Mouse (Mus musculus) heart, adult 8-10 months (tissue): ENCODE results near the gene Rasef. TPM values are rescaled to one million over a fixed set of nuclear protein-coding genes. Genes with fewer than 3 reads are reported as not detected.
"Not testable (repeated sequence)": the region's sequence is repeated elsewhere in the genome, so short reads cannot be mapped to it uniquely, and the experiment has no call there.

Experiments
- DNase-seq: peaks from one replicate; pipeline ENCODE4 v3.0.0; 2022; ENCODE audit warnings: low spot score
- total RNA-seq, 4 experiments: library from RNA; stranded (reverse); gene quantifications; 2 replicates each; pipeline ENCODE4 v1.2.4; 2022

Gene Rasef
- 1 to 10 TPM in 1 of 4 experiments, under 1 TPM in 3; 0.69 to 1.1 (median 0.76) TPM for total RNA-seq

- DNase-seq: no peak
Measured at GRCm38 (mm10) chr4:73790260-73791185, at the start of gene Rasef. Rasef (minus strand) TSS chr4:73790994.

DNA sequence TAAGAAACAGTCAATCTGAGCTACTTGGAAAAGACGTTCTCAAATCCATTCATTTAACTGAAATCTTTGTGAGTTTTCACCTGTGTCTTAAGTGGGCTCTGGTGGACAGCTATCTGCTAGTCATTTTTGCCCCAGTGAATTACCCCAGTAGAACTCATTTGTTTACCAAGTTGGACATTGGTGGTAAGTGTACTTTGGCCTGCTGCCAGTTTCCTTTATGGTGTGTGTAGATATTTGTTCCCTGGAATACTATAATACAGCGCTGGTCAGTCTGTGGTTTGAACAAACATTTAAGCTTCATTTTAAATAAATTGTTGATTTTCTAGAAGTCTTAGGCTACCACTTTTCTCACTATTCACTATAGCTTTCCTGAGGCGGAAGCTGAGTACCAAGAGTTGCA, 35.8 kb upstream of the Rasef start:
- DNase-seq: no peak

DNA sequence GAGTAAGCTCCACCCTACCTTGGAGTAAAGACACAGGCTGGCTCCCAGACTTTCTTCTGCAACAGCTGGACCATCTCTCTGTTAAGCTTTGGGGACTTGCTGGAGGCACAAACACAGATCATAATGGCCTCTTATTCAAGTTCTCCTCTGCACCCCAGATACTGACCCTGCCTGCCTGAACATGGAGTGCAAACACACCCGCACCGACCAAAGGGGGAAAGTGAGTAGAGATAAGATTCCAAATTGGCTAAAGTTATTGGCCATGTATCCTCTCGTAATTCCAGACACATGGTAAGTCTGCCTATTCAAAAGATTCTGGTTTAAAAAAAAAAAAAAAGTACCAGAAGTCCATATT, 369 bp upstream of the Rasef start:
- no peak for DNase-seq

DNA sequence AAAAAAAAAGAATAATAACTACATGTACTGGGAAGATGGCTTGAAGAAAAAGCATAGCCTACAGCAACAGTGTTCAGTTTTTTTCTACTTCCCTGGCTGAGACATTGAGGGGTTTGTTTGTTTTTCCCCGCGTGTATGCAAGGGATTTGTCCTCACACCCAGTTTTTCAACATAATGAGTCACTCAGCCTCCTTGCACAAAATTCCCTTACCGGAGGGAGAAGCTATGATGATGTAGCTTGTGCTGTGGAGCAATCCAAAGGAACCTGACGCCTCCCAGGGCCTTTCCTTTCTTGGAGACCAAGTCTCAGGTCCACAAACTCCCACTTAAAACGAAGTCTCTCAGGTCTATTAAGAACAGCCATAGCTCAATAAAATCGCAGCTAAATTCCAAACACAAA, 1.3 kb downstream of the Rasef start:
- no peak for DNase-seq

DNA sequence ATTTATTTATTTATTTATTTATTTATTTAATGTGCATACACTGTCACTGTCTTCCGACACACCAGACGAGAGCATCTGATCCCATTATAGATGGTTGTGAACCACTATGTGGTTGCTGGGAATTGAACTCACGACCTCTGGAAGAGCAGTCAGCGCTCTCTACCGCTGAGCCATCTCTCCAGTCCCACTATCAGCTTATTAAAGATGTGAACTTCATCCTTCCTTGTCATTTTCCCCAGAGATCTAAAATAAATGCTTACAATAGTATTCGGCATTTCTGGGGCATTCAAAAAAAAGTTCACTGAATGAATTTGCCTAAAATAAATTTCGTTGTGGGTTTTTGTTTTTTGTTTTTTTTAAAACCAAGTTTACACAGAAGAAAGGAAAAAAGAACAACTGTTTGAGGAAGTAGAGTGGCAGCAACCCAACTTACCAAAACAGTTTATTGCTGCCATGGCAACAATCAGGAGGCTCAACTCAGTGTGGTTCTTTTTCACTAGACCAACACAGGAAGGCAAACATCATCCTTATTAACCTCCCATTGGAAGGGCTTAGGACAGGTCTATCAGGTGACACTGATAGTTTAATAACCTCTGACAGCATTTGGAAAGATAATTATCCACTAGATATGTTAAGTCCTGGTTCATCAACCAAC, 2.6 kb downstream of the Rasef start:
- peak; percentile 48 for DNase-seq

- no peak for DNase-seq
Measured at GRCm38 (mm10) chr4:73784147-73784546, 6.6 kb downstream of the Rasef start.

DNA sequence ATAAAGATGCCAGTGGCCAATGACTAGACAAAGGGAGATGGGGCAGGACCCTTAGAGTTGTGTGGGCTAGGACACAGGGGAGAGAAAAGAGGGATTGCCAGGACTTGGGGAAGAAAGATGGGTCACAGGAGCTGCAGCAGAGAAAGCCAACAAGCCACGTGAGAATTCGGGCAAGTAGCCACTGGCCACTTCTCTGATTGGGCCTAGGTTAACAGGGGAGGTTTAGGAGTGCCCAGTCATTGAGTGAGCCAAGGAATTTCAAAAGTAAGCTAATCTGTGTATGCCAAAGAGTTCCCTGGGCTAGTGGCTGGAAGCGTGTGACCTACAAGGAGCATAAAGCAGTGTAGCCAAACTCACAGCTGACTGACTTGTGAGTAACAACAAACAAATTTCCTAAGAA, 9.7 kb downstream of the Rasef start:
- DNase-seq: no peak

DNA sequence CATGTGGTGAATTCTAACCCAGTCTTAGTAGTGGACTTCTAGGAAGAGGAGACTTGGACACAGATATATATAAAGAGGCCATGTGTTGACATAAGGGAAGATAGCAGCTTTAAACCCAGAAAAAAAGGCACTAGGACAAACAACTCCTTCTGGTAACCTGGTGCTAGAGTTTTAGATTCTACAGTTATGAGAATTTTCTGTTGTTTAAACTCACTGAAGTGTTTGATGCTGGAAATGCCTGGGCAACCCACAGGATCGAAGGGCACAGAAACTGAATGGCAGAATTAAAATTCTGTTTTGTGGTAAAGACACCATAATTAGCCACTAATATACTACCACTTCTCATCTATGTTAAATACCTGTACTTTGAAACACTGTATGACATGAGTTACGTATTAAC, 15.5 kb downstream of the Rasef start:
- no peak for DNase-seq

DNA sequence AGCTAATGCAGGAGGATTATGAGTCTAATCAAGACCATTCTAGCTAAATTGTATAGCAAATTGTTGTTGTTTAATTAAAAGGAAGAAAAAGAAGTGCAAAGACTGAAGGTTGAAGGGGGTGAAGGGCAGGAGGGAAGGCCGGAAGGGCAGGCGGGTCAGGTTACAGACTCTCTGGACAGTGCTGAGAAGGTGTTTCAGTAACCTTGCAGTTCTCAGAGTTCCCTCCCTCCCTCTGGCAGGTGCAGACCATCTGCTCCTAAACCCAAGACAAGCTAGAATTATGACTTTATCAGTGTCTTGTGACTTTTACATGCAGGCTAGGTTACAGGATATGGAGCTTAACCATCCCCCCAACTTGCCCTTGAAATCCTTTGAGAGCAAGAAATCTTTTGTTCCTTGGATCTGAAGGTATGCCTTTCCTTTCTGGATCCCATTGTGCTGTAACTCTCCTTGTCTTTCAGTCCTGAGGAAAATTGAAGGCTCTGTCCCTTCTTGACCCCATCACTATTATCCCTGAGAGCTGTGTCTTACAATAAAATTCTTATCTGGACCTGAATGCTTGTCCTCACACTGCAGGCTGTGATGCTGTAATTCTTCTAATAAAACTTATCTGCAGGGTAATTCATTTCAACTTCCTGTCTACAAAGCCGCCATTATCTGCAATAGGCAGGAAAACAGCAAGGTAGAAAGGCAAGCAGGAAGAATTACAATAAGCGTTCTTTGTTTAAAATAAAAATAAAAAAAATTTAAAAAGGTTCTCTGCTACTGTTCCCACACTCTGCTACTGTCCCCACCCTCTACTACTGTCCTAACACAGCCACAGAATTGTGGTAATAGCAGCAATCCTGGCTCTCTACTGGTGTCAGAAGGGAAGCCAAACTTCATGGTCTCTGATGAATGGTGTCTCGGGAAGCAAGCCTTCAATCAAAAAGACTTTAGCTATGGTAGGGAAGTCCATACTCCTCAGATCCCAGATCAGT, 16.7 kb downstream of the Rasef start:
- no peak for DNase-seq

DNA sequence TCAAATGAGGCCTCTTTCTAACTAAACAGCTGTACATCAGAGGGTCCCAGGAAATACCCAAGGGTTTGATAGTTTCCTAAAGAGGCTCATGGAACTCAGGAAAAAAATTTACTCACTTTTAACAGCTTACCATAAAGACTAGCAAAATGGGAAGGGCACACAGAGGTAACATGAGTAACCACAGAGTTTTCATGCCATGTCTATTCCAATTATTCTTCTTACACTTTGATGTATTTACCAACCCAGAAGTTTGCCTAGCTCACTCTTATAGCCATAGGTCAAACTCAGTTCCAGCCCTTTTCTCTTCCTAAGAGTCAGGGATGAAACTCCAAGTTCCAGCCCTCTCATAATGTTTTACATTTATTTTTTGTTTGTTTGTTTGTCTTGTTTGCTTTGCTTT, 18.8 kb downstream of the Rasef start:
- DNase-seq: no peak

DNA sequence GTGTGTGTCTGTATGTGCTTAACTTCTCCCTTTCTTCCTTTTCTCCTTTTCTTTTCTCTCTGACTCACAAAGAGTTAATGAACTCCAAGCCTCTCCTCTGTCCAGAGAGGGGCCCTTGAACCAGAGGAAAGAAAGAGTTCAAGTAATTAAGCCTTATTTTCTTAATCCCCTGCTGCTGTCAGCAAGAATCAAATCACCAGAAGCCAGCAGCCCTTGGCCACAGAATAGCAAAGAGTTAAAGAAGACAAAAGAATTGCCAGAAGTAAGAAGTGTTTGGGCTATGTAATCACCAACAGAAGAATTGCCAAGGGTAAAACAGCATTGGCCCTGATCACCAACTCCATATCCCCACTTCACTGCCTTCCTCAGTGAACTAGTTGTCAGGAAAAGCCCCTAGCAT, 20.2 kb downstream of the Rasef start:
- no peak for DNase-seq

DNA sequence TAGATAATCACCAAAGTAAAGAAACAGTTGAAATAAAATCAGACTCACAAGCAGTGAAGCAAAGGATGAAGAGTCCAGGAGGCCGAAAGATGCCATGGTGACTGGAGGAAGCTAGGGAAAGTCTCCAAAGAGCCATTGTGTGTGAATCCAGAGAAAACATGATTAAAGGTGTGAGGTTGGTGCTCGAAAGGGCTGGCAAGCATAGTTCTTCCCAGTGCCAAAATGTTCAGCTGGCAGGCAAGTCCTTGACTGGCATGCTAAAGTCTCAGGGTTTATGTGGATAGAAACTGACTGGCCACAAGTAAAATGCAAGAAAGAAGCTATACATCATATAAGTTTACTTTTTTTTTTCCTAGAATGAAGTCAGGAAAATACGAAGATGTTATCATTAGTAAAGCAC, 22.6 kb downstream of the Rasef start:
- DNase-seq: no peak

- DNase-seq: no peak
Measured at GRCm38 (mm10) chr4:73748219-73748618, 42.6 kb downstream of the Rasef start.

DNA sequence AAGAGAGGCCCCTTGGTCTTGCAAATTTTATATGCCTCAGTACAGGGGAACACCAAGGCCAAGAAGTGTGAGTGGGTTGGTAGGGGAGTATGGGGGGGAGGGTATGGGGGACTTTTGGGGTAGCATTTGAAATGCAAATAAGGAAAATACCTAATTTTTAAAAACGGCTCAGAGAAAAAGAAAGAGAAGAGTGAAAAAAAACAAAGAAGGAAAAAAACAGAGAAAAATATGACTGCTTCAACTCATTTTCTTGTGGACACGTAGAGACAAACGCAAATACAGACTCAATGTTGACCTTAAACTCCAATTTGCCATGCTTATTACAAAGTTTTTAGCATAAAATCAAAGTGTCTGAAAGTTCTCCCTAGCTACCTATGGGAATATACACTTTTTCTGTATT, 51.4 kb downstream of the Rasef start:
- DNase-seq: no peak

- DNase-seq: no peak
Measured at GRCm38 (mm10) chr4:73719819-73720218, 71.0 kb downstream of the Rasef start.

DNA sequence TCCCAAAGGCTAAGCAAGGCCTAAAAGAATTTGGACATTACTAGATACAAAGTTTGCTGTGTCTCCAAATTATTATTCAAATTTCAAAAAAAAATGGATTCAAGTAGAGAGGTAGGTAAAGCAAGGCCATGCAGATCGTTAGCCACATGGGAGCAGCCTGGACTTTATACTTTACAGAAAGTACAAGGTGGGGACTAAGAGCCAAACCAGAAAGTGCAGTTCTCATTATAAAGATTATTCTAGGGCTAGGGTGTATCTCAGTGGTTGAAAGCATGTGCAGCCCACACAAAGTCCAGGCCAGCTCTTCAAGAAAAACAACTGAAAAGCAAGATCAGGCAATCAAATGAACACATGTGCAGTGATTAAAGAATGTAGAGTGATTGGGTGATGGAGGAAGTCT, 72.0 kb downstream of the Rasef start:
- DNase-seq: no peak

DNA sequence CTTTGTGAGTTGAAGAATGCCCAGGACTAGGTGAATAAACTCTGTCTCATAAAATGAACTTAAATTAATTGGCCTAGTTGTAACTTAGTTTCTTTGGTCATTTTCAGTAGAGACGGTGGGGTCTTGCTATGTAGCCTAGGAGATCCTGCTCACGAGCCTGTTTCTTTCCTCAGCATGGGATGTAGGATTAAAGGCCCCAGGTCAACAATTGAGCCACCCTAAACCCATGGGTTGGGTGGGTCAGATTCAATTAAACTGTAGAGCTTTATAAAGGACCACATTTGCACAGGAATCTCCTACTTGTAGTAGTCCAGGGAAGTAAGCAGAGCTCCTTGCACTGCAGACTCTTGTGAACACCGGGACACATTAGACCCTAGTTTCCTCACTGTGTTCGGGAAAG, 107.6 kb downstream of the Rasef start, which contains the start of gene Gm428:
Gm428 (plus strand) TSS at position 301 of the 400 bp plus-strand sequence.
- not testable (repeated sequence) for DNase-seq

GRCm38 (mm10) chr4:73668054-73668453, 122.7 kb downstream of the Rasef start, which contains the start of gene Gm11239:
Gm11239 (plus strand) TSS chr4:73668354.
- DNase-seq: not testable (repeated sequence)
